In genomic region chr3:68646387-68647130, GRCm38 (mm10) we compare ENCODE assay signal across 9 mouse cellular contexts. TPM values are rescaled to one million over a fixed set of nuclear protein-coding genes. Genes with fewer than 3 reads are reported as not detected.
A peak's percentile ranks its signal among the peaks of the same experiment; 100 is the strongest.
DNase-seq lines count a peak whose midpoint lies in the region; ATAC-seq and TF ChIP-seq lines count a peak whose summit lies in the region.
"Had no signal": no experiment of that assay in that cellular context is flagged by ENCODE, and none has a peak within 500 bp of the region (broad histone marks: within the 10 kb centered on the region; RNA-seq: fewer than 3 reads in every experiment).

No protein-coding gene starts in this region.

- no peak overlapping the region for H3K4me3 ChIP-seq in MEL (ENCODE audit: control insufficient read depth in 1 of 2, insufficient read depth in 1 of 2, low read depth in 2 of 2, low read length in 2 of 2)
- H3K4me3 ChIP-seq: lung, embryonic 15.5 days had no signal

- peaks cover 0 to 1% of the 10 kb centered on the region in 2 experiments; a peak in 1 of 4 replicates for H3K27me3 ChIP-seq in MEL (ENCODE audit: control insufficient read depth in 1 of 2, insufficient read depth in 2 of 2, low read length in 2 of 2)
- H3K27me3 ChIP-seq: lung, embryonic 15.5 days had no signal

- TF ChIP-seq CTCF in MEL (IDR thresholded peaks at IDR 0.05 in 2 of 3, conservative IDR thresholded peaks at IDR 0.05 in 1 of 3; ENCODE audit: control insufficient read depth in 1 of 3, insufficient read depth in 1 of 3, low read depth in 2 of 3, low read length in 3 of 3, poor library complexity in 1 of 3, severe bottlenecking in 1 of 3): peak in 2 of 3 experiments; percentile 14 to 29; a peak in 2 of 6 replicates

- no peak overlapping the region for H3K9ac ChIP-seq in MEL (ENCODE audit: control insufficient read depth, low read depth, low read length, poor library complexity, severe bottlenecking)
- H3K9ac ChIP-seq: lung, embryonic 15.5 days had no signal

- no peaks in the 10 kb centered on the region for H3K9me3 ChIP-seq in MEL (replicated peaks; ENCODE audit: insufficient read depth, low read length)
- H3K9me3 ChIP-seq: lung, embryonic 15.5 days had no signal

- no peak for TF ChIP-seq POLR2A in MEL (IDR thresholded peaks at IDR 0.05; ENCODE audit: control insufficient read depth in 1 of 2, insufficient read depth in 1 of 2, low read depth in 1 of 2, low read length in 2 of 2, poor library complexity in 1 of 2)

- H3K79me2 ChIP-seq in MEL (ENCODE audit: control insufficient read depth, insufficient read depth, low read length, poor library complexity): no peaks in the 10 kb centered on the region

- no peaks in the 10 kb centered on the region for H3K36me3 ChIP-seq in MEL (ENCODE audit: control insufficient read depth in 1 of 2, insufficient read depth in 2 of 2, low read length in 2 of 2)
- H3K36me3 ChIP-seq: lung, embryonic 15.5 days had no signal

- peak; percentile 49 for DNase-seq in layer of hippocampus, adult 9-10 months (ENCODE audit: low spot score)
- no peak for DNase-seq in layer of hippocampus, postnatal 25 days (ENCODE audit: extremely low spot score in 1 of 2, low spot score in 1 of 2)
- peak; percentile 12 for DNase-seq in MEL (ENCODE audit: low read depth, low spot score)
- peak; percentile 18 to 33 for DNase-seq in spleen, postnatal 36 days (ENCODE audit: low spot score in 2 of 2)
- DNase-seq in cerebellum, postnatal 25 days: no peak
- DNase-seq in adrenal gland, postnatal 25 days: no peak

- no peaks in the 10 kb centered on the region for H3K4me1 ChIP-seq in MEL (ENCODE audit: control insufficient read depth in 1 of 2, insufficient read depth in 2 of 2, low read length in 2 of 2)
- H3K4me1 ChIP-seq: lung, embryonic 15.5 days had no signal

- TF ChIP-seq EP300 in MEL (IDR thresholded peaks at IDR 0.05; ENCODE audit: low read depth in 1 of 2, low read length in 2 of 2): no peak

- ATAC-seq in hematopoietic stem cell, adult 5-6 weeks (replicated peaks in 1 of 2; ENCODE audit: insufficient read depth in 1 of 2, low FRiP score in 2 of 2, low TSS enrichment in 1 of 2, low read depth in 1 of 2, poor library complexity in 2 of 2, severe bottlenecking in 2 of 2): peak; percentile 63 to 73
- no peak for ATAC-seq in erythroblast, adult 5-6 weeks (replicated peaks; ENCODE audit: low FRiP score, poor library complexity, severe bottlenecking)

- TF ChIP-seq RAD21 in MEL (IDR thresholded peaks at IDR 0.05; ENCODE audit: low read depth, low read length): peak; percentile 32

- H3K27ac ChIP-seq in MEL (ENCODE audit: control insufficient read depth, low read depth, low read length): no peak overlapping the region
- H3K27ac ChIP-seq: lung, embryonic 15.5 days had no signal

TF ChIP-seq in MEL, 35 proteins besides CTCF, POLR2A, EP300 and RAD21:
- TF ChIP-seq MYC (IDR thresholded peaks at IDR 0.05; ENCODE audit: low read depth, low read length) (no peak), SMC3 (IDR thresholded peaks at IDR 0.05; ENCODE audit: low read depth, low read length) (peak; percentile 29), GABPA (IDR thresholded peaks at IDR 0.05; ENCODE audit: low read depth, low read length) (no peak)

RNA-seq across cellular contexts. Expression of gene Il12a, which starts 43.9 kb away (rescaled TPM):
- total RNA-seq in layer of hippocampus, postnatal 25 days (2021): under 1 TPM; 0.28 to 0.42 TPM
- total RNA-seq in MEL (2012; rRNA removed): not detected in 2 replicates
- not detected for polyA plus RNA-seq in MEL (2012; ENCODE audit: insufficient read depth in 1 of 2, insufficient read length in 2 of 2, low read depth in 1 of 2, low replicate concordance in 2 of 2, missing spikeins in 1 of 2)
- total RNA-seq in hematopoietic stem cell, adult 5-6 weeks (2017): 109 and 152 TPM in 2 replicates
- 1.0 and 1.2 TPM in 2 replicates for total RNA-seq in erythroblast, adult 5-6 weeks (2015; ENCODE audit: low replicate concordance)
- total RNA-seq in erythroblast, adult 5-6 weeks (2017; ENCODE audit: low replicate concordance): 1.7 and 8.4 TPM in 2 replicates
- total RNA-seq in adrenal gland, postnatal 25 days (2021): 0.67 TPM in 1 of 2 replicates, not detected in the other

Comparison
In these comparisons a context has a peak if more than half of its experiments do, and no peak if none do; other contexts are left out.
1. DNase-seq: peak in layer of hippocampus, adult 9-10 months (single experiment), MEL (single experiment) and spleen, postnatal 36 days (2 of 2); none in layer of hippocampus, postnatal 25 days (0 of 2), cerebellum, postnatal 25 days (0 of 2) and adrenal gland, postnatal 25 days (single experiment).
2. RNA of gene Il12a, which starts 43.9 kb away (total RNA-seq): 109 to 152 TPM in hematopoietic stem cell, adult 5-6 weeks; 1.0 to 8.4 TPM in erythroblast, adult 5-6 weeks, 0.67 TPM in adrenal gland, postnatal 25 days, 0.28 to 0.42 TPM in layer of hippocampus, postnatal 25 days and not detected in MEL; every median in the first group is over 10 times any median in the second.